Mouse (Mus musculus): Measurements from ENCODE around the gene Pcbp2. TPM values are rescaled to one million over a fixed set of nuclear protein-coding genes. Genes with fewer than 3 reads are reported as not detected.

Pcbp2 gene
- polyA plus RNA-seq, 1 experiment from 2014 or later = 182 TPM

DNA sequence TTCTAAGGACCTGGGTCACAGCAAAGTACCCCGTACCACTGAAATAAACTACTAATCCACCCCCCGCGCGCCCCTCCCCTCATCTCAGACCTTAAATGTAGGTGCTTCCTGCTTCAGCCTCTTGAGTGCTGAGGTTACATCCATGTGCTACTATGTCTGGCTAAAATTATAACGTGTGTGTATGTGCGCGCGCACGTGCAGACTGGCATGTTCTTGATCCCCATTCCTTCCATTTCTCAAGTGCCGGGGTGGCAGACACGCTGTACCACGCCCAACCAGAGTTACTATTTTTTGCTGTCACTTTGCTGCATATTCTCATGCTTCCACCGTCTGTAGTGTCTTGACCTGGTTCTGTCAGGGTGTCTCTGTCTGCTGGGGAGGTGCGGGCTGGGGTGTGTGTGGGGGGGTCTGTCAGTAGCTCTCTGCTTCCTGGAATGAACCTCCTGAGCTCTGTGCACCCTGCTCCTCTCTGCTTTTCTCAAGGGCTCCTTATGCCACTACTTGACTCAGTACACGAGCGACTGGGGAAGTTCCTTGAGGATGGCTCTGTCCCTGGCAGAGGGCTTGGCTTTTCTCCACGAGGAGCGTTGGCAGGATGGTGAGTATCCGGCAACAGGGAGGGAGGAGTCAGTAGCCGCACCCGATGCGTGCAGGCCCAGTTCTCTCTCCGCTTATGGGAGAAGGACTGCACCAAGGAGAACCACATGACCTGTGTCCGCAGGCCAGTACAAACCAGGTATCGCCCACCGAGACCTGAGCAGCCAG, 18.5 kb upstream of the Pcbp2 start:
- ATAC-seq = no peak
- H3K4me3 ChIP-seq (replicated peaks) = no peak overlapping the region
- H3K9ac ChIP-seq = no peak overlapping the region
- H3K27ac ChIP-seq = no peak overlapping the region
- H3K36me3 ChIP-seq = no peaks in the 10 kb centered on the region
- no peaks in the 10 kb centered on the region for H3K4me1 ChIP-seq (replicated peaks)
- no peaks in the 10 kb centered on the region for H3K9me3 ChIP-seq
- no peaks in the 10 kb centered on the region for H3K27me3 ChIP-seq (replicated peaks)
- 76% methylated on average over 26 of the region's 26 CpGs for WGBS
- H3K4me2 ChIP-seq (replicated peaks) = no peak overlapping the region

DNA sequence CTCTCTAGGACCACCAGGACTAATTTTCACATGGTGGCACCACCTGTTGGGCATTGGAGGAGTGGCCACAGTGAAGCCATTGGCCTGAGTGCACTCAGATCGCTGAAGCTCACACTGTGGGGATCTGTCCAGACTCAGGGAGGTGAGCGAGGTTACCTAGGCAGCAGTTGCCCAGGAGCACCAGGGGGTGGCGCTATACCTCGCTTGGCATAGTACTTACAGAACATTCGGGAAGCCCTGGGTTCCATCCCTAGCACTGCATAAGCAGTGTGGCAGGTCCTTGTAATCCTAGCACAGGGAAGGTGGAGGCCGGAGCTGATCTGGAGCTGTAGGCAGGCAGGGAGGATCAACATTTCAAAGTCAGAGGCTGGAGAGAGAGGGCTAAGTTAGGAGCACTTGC, 14.3 kb upstream of the Pcbp2 start:
- ATAC-seq = no peak
- H3K27me3 ChIP-seq (replicated peaks) = no peaks in the 10 kb centered on the region

GRCm38 (mm10) chr15:102458050-102458736, 12.1 kb upstream of the Pcbp2 start:
- H3K27ac ChIP-seq = no peak overlapping the region
- WGBS = 67% methylated on average over 5 of the region's 5 CpGs
- 0 out of 2 replicates have a peak, but pooled peaks cover 2% of the 10 kb centered on the region for H3K36me3 ChIP-seq
- no peaks in the 10 kb centered on the region for H3K27me3 ChIP-seq (replicated peaks)
- ATAC-seq = 0 out of 2 replicates have a peak, but pooled peaks have one; percentile 5
- peak overlapping the region; percentile 57 for H3K4me2 ChIP-seq (replicated peaks)
- peaks cover 12% of the 10 kb centered on the region for H3K4me1 ChIP-seq (replicated peaks)
- no peak overlapping the region for H3K9ac ChIP-seq
- no peaks in the 10 kb centered on the region for H3K9me3 ChIP-seq
- no peak overlapping the region for H3K4me3 ChIP-seq (replicated peaks)

More for the DNA sequence above, 14.3 kb upstream of the Pcbp2 start:
- H3K4me2 ChIP-seq (replicated peaks) = no peak overlapping the region
- peaks cover 9% of the 10 kb centered on the region; the same call in 1 of the 2 replicates for H3K4me1 ChIP-seq (replicated peaks)
- 38% methylated on average over 6 of the region's 6 CpGs for WGBS
- no peak overlapping the region for H3K27ac ChIP-seq
- H3K9ac ChIP-seq = no peak overlapping the region
- no peaks in the 10 kb centered on the region for H3K9me3 ChIP-seq
- H3K4me3 ChIP-seq (replicated peaks) = no peak overlapping the region
- no peaks in the 10 kb centered on the region for H3K36me3 ChIP-seq

DNA sequence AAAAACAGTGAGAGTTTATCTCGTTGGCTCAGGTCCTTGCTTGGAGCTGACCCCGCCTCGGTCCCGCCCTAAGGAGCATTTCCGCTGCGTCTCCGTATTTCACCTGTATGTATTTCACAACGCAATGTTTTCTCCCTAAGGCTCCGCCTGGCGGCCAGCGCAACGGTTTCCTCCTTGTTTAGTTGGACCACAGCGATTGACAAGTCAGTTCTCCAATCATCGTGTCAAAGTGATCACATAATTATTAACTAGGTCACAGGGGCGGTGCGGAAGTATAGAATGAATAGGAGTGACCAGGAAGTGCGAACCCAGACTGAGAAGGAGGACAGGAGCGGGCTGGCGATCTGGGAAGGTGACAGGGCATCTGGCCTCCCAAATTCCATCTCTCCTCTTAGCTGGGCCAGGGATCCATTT, 11.4 kb upstream of the Pcbp2 start, which contains the start of gene Prr13:
TSS of gene Prr13 (plus strand) at position 125 of the 414 bp plus-strand sequence.
- Histone ChIP-seq H3K4me1 (replicated peaks) (peaks cover 12% of the 10 kb centered on the region), H3K9me3 (no peaks in the 10 kb centered on the region), H3K9ac (peak within 1 kb of the TSS; percentile 21; the same call in 1 of the 2 replicates), H3K4me3 (replicated peaks) (peak within 1 kb of the TSS; percentile 42), H3K4me2 (replicated peaks) (peak within 1 kb of the TSS; percentile 57), H3K27ac (no peak within 1 kb of the TSS), H3K27me3 (replicated peaks) (no peaks in the 10 kb centered on the region), H3K36me3 (0 out of 2 replicates have a peak, but pooled peaks cover 2% of the 10 kb centered on the region)
- peak; percentile 96 for ATAC-seq
- WGBS = under 1% methylated on average over 19 of the region's 19 CpGs

DNA sequence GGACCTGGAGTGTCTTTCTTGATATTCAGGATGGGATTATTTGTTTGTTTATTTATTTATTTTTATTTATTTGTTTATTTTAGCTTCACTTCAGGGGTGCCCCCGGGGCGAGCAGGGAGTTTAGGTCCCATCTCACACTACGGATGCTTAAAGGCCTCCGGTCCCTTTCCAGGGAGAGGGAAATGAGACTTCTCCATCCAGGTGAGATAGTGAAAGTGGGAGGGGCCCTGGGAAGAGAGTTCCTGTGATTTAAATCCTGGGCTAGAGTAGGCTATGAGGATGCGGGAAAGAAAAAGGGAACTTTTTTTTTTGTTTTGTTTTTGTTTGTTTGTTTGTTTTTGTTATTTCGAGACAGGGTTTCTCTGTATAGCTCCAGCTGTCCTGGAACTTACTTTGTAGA, 11.0 kb upstream of the Pcbp2 start:
- Histone ChIP-seq H3K36me3 (0 out of 2 replicates have a peak, but pooled peaks cover 2% of the 10 kb centered on the region), H3K9me3 (no peaks in the 10 kb centered on the region), H3K9ac (peak overlapping the region; percentile 21; the same call in 1 of the 2 replicates), H3K4me1 (replicated peaks) (peaks cover 12% of the 10 kb centered on the region), H3K4me3 (replicated peaks) (peak overlapping the region; percentile 42), H3K4me2 (replicated peaks) (peak overlapping the region; percentile 57), H3K27ac (no peak overlapping the region), H3K27me3 (replicated peaks) (no peaks in the 10 kb centered on the region)
- WGBS = 24% methylated on average over 6 of the region's 6 CpGs
- ATAC-seq = peak; percentile 61

- Histone ChIP-seq H3K36me3 (0 out of 2 replicates have a peak, but pooled peaks cover 2% of the 10 kb centered on the region), H3K9me3 (no peaks in the 10 kb centered on the region), H3K9ac (no peak overlapping the region), H3K27ac (no peak overlapping the region), H3K27me3 (replicated peaks) (no peaks in the 10 kb centered on the region), H3K4me1 (replicated peaks) (peaks cover 12% of the 10 kb centered on the region), H3K4me2 (replicated peaks) (peak overlapping the region; percentile 57), H3K4me3 (replicated peaks) (peak overlapping the region; percentile 42)
- peak; percentile 8; the same call in 1 of the 2 replicates for ATAC-seq
- 44% methylated on average over 5 of the region's 5 CpGs for WGBS
Observed at GRCm38 (mm10) chr15:102459847-102460246, 10.5 kb upstream of the Pcbp2 start.

DNA sequence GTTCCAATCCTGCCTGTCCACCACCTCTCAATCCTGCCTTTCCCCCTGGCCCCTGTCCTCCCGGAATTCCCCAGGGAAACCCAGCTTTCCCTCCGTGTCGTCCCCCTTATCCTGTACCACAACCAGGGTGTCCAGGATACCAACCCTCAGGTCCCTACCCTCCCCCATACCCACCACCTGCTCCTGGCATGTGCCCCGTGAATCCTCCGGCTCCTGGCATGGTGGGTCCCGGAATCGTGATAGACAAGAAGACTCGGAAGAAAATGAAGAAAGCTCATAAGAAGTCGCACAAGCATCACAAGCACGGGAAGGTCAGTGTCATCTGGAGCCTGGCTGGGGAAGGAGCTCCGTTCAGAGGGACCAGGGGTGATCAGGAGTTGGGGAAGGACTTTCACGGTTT, 9.9 kb upstream of the Pcbp2 start:
- peaks cover 12% of the 10 kb centered on the region for H3K4me1 ChIP-seq (replicated peaks)
- H3K9me3 ChIP-seq = no peaks in the 10 kb centered on the region
- 0 out of 2 replicates have a peak, but pooled peaks cover 2% of the 10 kb centered on the region for H3K36me3 ChIP-seq
- H3K4me2 ChIP-seq (replicated peaks) = peak overlapping the region; percentile 57
- WGBS = 77% methylated on average over 12 of the region's 12 CpGs
- 0 out of 2 replicates have a peak overlapping the region, but pooled peaks have one; percentile 3 for H3K9ac ChIP-seq
- H3K27ac ChIP-seq = no peak overlapping the region
- H3K4me3 ChIP-seq (replicated peaks) = peak overlapping the region; percentile 42; the same call in 1 of the 2 replicates
- ATAC-seq = no peak
- no peaks in the 10 kb centered on the region for H3K27me3 ChIP-seq (replicated peaks)

- Histone ChIP-seq H3K4me1 (replicated peaks) (peaks cover 12% of the 10 kb centered on the region), H3K4me2 (replicated peaks) (peak overlapping the region; percentile 57), H3K9me3 (no peaks in the 10 kb centered on the region), H3K27me3 (replicated peaks) (no peaks in the 10 kb centered on the region), H3K36me3 (0 out of 2 replicates have a peak, but pooled peaks cover 2% of the 10 kb centered on the region), H3K4me3 (replicated peaks) (no peak overlapping the region), H3K27ac (no peak overlapping the region), H3K9ac (0 out of 2 replicates have a peak overlapping the region, but pooled peaks have one; percentile 3)
- 50% methylated on average over 4 of the region's 4 CpGs for WGBS
- ATAC-seq = no peak
Observed at GRCm38 (mm10) chr15:102460971-102461370, 9.4 kb upstream of the Pcbp2 start.

- no peak overlapping the region for H3K27ac ChIP-seq
- peak overlapping the region; percentile 57; the same call in 1 of the 2 replicates for H3K4me2 ChIP-seq (replicated peaks)
- WGBS = 77% methylated on average over 9 of the region's 9 CpGs
- H3K4me3 ChIP-seq (replicated peaks) = no peak overlapping the region
- H3K27me3 ChIP-seq (replicated peaks) = no peaks in the 10 kb centered on the region
- 0 out of 2 replicates have a peak, but pooled peaks cover 2% of the 10 kb centered on the region for H3K36me3 ChIP-seq
- peaks cover 12% of the 10 kb centered on the region for H3K4me1 ChIP-seq (replicated peaks)
- no peak overlapping the region for H3K9ac ChIP-seq
- no peaks in the 10 kb centered on the region for H3K9me3 ChIP-seq
- ATAC-seq = no peak
Observed at GRCm38 (mm10) chr15:102461430-102462075, 8.8 kb upstream of the Pcbp2 start.

GRCm38 (mm10) chr15:102463666-102464065, 6.7 kb upstream of the Pcbp2 start:
- no peaks in the 10 kb centered on the region for H3K27me3 ChIP-seq (replicated peaks)
- no peaks in the 10 kb centered on the region for H3K9me3 ChIP-seq
- H3K4me3 ChIP-seq (replicated peaks) = no peak overlapping the region
- H3K9ac ChIP-seq = no peak overlapping the region
- H3K4me1 ChIP-seq (replicated peaks) = peaks cover 12% of the 10 kb centered on the region
- no peak for ATAC-seq
- no peak overlapping the region for H3K27ac ChIP-seq
- 0 out of 2 replicates have a peak, but pooled peaks cover 8% of the 10 kb centered on the region for H3K36me3 ChIP-seq
- H3K4me2 ChIP-seq (replicated peaks) = no peak overlapping the region

- Histone ChIP-seq H3K4me1 (replicated peaks) (peaks cover 3% of the 10 kb centered on the region), H3K27me3 (replicated peaks) (no peaks in the 10 kb centered on the region), H3K4me3 (replicated peaks) (no peak overlapping the region), H3K9me3 (no peaks in the 10 kb centered on the region), H3K9ac (no peak overlapping the region), H3K27ac (no peak overlapping the region), H3K4me2 (replicated peaks) (no peak overlapping the region), H3K36me3 (0 out of 2 replicates have a peak, but pooled peaks cover 10% of the 10 kb centered on the region)
- WGBS = 95% methylated on average over 9 of the region's 9 CpGs
- no peak for ATAC-seq
Observed at GRCm38 (mm10) chr15:102468675-102469370, 1.5 kb upstream of the Pcbp2 start.

All from intestine, embryonic 15.5 days (tissue).